Mouse (Mus musculus) neural tube, embryonic 14.5 days (tissue): ENCODE data around the gene Kmo. TPM values are rescaled to one million over a fixed set of nuclear protein-coding genes. Genes with fewer than 3 reads are reported as not detected.
A peak's percentile ranks its signal among the peaks of the same experiment; 100 is the strongest.

Experiments
- ATAC-seq: fragments of 200-750 bp; cut with Nextera tagmentation; 2 replicates; pipeline ENCODE4 v1.8.0; 2017; ENCODE audit warnings: low read depth, mild to moderate bottlenecking, moderate TSS enrichment, moderate library complexity
- H3K27ac ChIP-seq: fragments of 300-500 bp; sonication (generic); 2 replicates; pipeline ENCODE4 v1.5.1; 2014; ENCODE audit warnings: low read depth, mild to moderate bottlenecking, control low read depth, low read length, moderate library complexity, mixed read lengths
- H3K27me3 ChIP-seq: fragments of 300-500 bp; sonication (generic); 2 replicates; pipeline ENCODE4 v1.6.1; 2014; ENCODE audit warnings: low read length; ENCODE audit not compliant: control insufficient read depth, insufficient read depth
- H3K36me3 ChIP-seq: fragments of 300-500 bp; sonication (generic); 2 replicates; pipeline ENCODE4 v1.6.1; 2014; ENCODE audit warnings: low read length, mixed read lengths; ENCODE audit not compliant: control insufficient read depth, insufficient read depth
- H3K4me1 ChIP-seq: fragments of 300-500 bp; sonication (generic); 2 replicates; pipeline ENCODE4 v1.6.1; 2014; ENCODE audit warnings: low read length; ENCODE audit not compliant: control insufficient read depth, insufficient read depth
- H3K4me2 ChIP-seq: fragments of 300-500 bp; sonication (generic); 2 replicates; pipeline ENCODE4 v1.6.1; 2014; ENCODE audit warnings: mild to moderate bottlenecking, low read depth, low read length, control low read depth
- H3K4me3 ChIP-seq: fragments of 300-500 bp; sonication (generic); 2 replicates; pipeline ENCODE4 v1.5.1; 2014; ENCODE audit warnings: low read depth, low read length, control low read depth, mixed read lengths
- H3K9ac ChIP-seq: fragments of 300-500 bp; sonication (generic); replicated peaks from 2 replicates; pipeline ENCODE4 v1.6.1; 2014; ENCODE audit warnings: low read depth, mild to moderate bottlenecking, control low read depth, low read length, mixed read lengths
- H3K9me3 ChIP-seq: fragments of 300-500 bp; sonication (generic); 2 replicates; pipeline ENCODE4 v1.6.1; 2016; ENCODE audit warnings: low read length; ENCODE audit not compliant: control insufficient read depth
- WGBS: fragments of 180-500 bp; shearing (Covaris S2); extraction: QIAGEN DNeasy Blood & Tissue Kit; methylation state at CpG from one replicate; pipeline ENCODE4 v1.1.7; 2014; 5-methylcytosine and 5-hydroxymethylcytosine counted together
- polyA plus RNA-seq: library from polyadenylated mRNA; unstranded; fragments of >200 nt; fragmentation: Nextera tagmentation; extraction: Ambion mirVana; gene quantifications from 2 replicates; pipeline ENCODE4 v1.2.1, GENCODE M21; 2014

Kmo gene
- polyA plus RNA-seq, 1 experiment from 2014 or later = not detected

DNA sequence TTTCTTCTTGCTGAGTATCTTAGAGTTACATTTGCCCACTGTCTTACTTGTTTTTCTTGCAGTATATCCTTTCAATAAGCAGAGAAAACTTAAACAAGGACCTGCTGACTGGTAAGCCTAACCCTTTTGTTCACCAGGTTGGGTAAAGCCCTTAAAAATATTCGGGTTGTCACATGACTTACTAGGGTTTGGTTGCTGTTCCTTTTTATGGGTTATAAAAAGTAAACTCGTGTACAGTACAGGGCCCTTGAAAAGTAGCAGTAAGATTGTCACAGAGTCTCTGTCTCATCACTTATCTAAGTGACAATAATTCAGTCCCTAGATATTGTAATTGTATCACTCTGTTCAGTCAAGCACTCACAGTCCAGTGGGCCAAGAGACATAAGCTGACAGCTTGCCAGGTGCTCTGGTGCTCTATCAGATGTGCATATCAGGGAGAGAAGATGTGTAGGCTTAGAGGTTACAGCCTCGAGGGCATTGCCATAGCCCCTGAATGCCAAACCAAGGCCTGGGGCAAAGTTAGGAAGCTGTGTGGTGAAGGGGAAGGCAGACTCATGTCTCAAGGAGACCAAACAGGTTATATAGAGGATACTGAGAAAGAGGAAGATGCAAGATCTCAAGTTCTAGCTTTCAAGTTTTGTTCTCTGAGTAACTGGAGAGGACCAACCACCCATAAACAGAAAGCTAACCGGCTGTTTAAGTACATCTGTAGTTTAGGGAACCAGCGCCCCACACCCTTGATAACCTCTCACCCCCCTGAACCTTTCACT, 23.5 kb downstream of the Kmo start:
- WGBS = 81% methylated on average over 5 of the region's 5 CpGs

DNA sequence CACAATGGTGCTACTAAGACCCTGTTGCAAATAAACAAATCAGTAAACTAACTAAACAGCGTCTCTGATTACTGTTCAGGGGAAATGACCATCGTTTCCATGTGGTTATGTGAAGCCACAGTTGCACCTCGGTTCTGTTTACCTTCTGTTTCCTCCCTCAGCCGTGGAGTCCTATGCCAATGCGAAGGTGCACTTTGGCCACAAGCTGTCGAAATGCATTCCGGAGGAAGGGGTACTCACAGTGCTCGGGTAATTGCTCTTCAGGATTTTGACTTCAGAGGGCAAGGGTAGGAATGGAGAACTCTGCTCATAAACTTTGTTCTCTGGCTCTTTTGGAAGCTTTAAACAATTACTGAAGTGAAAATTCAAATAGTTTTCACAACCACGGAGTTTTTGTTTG, 26.8 kb downstream of the Kmo start:
- no peak overlapping the region for H3K9ac ChIP-seq
- H3K36me3 ChIP-seq = no peaks in the 10 kb centered on the region
- WGBS = 82% methylated on average over 9 of the region's 9 CpGs
- no peaks in the 10 kb centered on the region for H3K27me3 ChIP-seq
- H3K4me3 ChIP-seq = no peak overlapping the region
- no peaks in the 10 kb centered on the region for H3K4me1 ChIP-seq
- no peaks in the 10 kb centered on the region for H3K9me3 ChIP-seq
- no peak overlapping the region for H3K27ac ChIP-seq
- no peak overlapping the region for H3K4me2 ChIP-seq
- no peak for ATAC-seq

More for the DNA sequence above, 23.5 kb downstream of the Kmo start:
- Histone ChIP-seq H3K4me1 (no peaks in the 10 kb centered on the region), H3K4me3 (no peak overlapping the region), H3K4me2 (no peak overlapping the region), H3K36me3 (no peaks in the 10 kb centered on the region), H3K27me3 (no peaks in the 10 kb centered on the region), H3K9me3 (no peaks in the 10 kb centered on the region), H3K9ac (no peak overlapping the region), H3K27ac (no peak overlapping the region)
- no peak for ATAC-seq

DNA sequence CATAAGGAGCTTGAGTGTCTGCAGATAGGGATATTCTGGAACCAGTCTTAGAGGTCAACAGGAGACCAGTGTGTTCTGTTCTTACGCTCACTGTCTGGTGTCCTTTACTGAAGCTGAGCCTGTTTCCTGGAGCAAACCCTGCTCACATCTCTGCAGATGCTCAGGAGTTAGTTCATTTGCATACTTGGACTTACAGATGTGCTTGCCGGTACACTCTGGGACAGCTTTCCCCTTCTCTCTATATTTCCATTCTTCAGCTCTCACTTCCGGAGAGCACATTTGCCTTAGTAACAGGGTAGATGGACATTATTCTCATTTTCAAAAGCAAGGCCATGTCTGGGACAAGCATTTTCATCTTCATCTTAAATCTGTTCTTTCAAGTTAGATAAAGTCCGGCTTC, 28.4 kb downstream of the Kmo start:
- 98% methylated on average over 4 of the region's 4 CpGs for WGBS
- no peak for ATAC-seq
- H3K9ac ChIP-seq = no peak overlapping the region

DNA sequence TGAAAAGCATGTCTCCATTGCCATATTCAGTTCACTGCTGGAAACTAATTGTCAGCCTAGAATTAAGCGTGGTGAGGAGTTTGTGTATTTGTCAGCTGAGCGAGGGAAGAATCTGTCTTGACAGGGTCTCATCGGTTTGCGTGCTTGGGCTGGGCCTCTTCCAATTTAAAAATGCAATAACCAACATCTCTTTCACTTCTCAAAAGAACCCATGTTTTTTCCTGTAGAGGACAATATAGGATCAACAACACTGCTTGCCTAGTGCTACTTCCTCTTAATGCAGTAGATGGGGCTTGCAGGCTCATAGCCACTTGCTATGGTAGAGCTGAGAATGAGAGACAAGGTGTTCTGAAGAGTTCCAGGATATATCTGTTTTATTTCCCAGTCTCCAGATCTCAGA, 39.7 kb downstream of the Kmo start:
- Histone ChIP-seq H3K4me1 (no peaks in the 10 kb centered on the region), H3K9me3 (no peaks in the 10 kb centered on the region), H3K27me3 (no peaks in the 10 kb centered on the region), H3K9ac (no peak overlapping the region), H3K36me3 (no peaks in the 10 kb centered on the region), H3K27ac (no peak overlapping the region), H3K4me3 (no peak overlapping the region), H3K4me2 (no peak overlapping the region)
- 96% methylated on average over 4 of the region's 4 CpGs for WGBS
- no peak for ATAC-seq

More for the DNA sequence above, 28.4 kb downstream of the Kmo start:
- H3K4me3 ChIP-seq = no peak overlapping the region
- H3K36me3 ChIP-seq = no peaks in the 10 kb centered on the region
- H3K4me2 ChIP-seq = no peak overlapping the region
- H3K4me1 ChIP-seq = no peaks in the 10 kb centered on the region
- no peaks in the 10 kb centered on the region for H3K27me3 ChIP-seq
- no peak overlapping the region for H3K27ac ChIP-seq
- no peaks in the 10 kb centered on the region for H3K9me3 ChIP-seq

DNA sequence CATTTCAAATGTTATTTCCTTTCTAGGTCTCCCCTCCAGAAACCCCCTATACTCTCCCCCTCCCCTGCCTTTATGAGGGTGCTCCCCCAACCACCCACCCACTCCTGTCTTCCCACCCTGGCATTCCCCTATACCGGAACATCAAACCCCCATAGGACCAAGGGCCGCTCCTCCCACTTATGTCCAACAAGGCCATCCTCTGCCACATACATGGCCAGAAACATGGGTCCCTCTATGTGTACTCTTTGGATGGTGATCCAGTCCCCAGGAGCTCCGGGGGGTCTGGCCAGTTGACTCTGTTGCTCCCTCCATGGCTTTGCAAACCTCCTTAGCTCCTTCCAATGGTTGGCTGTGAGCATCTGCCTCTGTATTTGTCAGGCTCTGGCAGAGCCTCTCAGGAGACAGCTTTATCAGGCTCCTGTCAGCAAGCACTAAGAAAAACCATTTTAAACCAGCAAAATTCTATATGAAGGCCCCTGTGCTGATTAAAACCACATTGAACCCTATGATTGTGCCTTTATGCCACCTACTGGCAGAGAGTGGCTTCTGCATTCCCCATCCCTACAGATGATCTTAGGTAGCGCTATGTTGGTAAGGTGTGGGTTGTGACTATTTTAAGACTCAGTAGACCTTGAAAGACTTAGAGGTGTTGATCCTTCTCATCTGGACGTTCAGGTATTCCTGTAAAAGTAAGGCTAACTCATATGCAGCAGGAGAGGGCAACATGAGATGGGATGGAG, 48.7 kb downstream of the Kmo start:
- Histone ChIP-seq H3K4me1 (no peaks in the 10 kb centered on the region), H3K9me3 (no peaks in the 10 kb centered on the region), H3K36me3 (no peaks in the 10 kb centered on the region), H3K4me3 (no peak overlapping the region), H3K27ac (no peak overlapping the region), H3K27me3 (no peaks in the 10 kb centered on the region), H3K4me2 (no peak overlapping the region), H3K9ac (no peak overlapping the region)
- peak; percentile 76; the same call in 1 of the 2 replicates for ATAC-seq
- WGBS = 82% methylated on average over 5 of the region's 5 CpGs

DNA sequence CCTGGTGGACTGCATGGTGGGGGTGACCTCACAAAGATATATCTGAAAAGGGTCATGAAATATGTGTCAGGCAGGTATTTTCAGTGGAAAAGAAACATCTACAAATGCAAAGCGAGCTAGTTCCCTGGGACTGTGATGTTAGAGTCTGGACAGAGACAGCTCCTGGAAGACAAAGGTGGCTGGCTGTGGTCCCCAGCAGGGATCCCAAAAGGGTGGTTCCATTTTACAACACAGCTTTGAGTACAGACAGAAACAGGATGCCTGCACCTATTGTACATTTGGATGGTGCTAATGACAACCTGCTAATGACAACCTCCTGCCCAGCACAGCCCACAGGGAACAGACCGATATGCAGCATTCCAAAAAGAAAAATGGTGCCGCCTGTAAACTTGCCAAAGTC, 49.3 kb downstream of the Kmo start:
- Histone ChIP-seq H3K27ac (no peak overlapping the region), H3K27me3 (no peaks in the 10 kb centered on the region), H3K9me3 (no peaks in the 10 kb centered on the region), H3K9ac (no peak overlapping the region), H3K4me2 (no peak overlapping the region), H3K4me3 (no peak overlapping the region), H3K4me1 (no peaks in the 10 kb centered on the region), H3K36me3 (no peaks in the 10 kb centered on the region)
- WGBS = 84% methylated on average over 3 of the region's 3 CpGs
- no peak for ATAC-seq

DNA sequence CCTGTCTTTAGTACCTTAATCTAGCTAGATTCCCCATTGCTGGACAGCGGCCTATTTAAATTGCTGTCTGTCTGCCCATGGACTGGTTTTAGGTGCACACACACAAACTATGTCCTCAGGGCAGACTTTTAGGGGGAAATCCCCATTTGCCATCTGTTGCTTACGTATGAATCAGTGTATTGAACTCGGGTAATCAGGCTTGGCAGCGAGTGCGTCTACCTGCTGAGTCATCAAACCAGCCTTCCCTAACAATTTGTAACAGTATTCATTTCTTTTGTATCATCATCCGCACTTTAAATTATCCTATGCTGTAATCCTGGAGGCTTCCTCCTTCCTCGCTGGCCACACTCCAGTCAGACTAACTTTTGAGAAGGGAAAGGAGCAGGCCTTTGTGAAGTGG, 49.9 kb downstream of the Kmo start:
- Histone ChIP-seq H3K9me3 (no peaks in the 10 kb centered on the region), H3K4me3 (no peak overlapping the region), H3K36me3 (no peaks in the 10 kb centered on the region), H3K27ac (no peak overlapping the region), H3K27me3 (no peaks in the 10 kb centered on the region), H3K9ac (no peak overlapping the region), H3K4me1 (no peaks in the 10 kb centered on the region), H3K4me2 (no peak overlapping the region)
- 73% methylated on average over 7 of the region's 7 CpGs for WGBS
- no peak for ATAC-seq

DNA sequence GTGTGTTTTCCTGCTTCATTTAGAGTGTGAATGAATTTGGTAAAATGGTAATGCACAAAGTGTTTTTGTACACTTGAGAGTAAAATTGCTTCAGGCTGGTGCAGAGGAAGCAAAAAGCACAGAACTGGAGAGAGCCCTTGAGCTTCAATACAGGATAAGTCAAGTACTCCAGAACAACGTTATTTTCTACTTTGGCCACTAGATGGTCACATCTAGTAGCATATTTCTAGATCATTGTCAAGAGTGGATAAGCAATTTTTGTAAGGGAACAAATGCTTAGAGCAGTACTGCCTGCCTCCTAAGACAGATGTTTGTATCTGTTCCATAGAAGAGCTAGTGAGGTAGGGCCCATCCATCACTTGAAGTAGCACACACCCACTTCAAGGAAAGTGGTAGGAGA, 51.4 kb downstream of the Kmo start:
- no peaks in the 10 kb centered on the region for H3K9me3 ChIP-seq
- no peak overlapping the region for H3K4me3 ChIP-seq
- 0 out of 2 replicates have a peak, but pooled peaks have one; percentile 16 for ATAC-seq
- H3K27ac ChIP-seq = no peak overlapping the region
- no peaks in the 10 kb centered on the region for H3K4me1 ChIP-seq
- H3K4me2 ChIP-seq = no peak overlapping the region
- H3K9ac ChIP-seq = no peak overlapping the region
- H3K27me3 ChIP-seq = no peaks in the 10 kb centered on the region
- WGBS = 41% methylated on average over 1 of the region's 1 CpGs
- no peaks in the 10 kb centered on the region for H3K36me3 ChIP-seq

DNA sequence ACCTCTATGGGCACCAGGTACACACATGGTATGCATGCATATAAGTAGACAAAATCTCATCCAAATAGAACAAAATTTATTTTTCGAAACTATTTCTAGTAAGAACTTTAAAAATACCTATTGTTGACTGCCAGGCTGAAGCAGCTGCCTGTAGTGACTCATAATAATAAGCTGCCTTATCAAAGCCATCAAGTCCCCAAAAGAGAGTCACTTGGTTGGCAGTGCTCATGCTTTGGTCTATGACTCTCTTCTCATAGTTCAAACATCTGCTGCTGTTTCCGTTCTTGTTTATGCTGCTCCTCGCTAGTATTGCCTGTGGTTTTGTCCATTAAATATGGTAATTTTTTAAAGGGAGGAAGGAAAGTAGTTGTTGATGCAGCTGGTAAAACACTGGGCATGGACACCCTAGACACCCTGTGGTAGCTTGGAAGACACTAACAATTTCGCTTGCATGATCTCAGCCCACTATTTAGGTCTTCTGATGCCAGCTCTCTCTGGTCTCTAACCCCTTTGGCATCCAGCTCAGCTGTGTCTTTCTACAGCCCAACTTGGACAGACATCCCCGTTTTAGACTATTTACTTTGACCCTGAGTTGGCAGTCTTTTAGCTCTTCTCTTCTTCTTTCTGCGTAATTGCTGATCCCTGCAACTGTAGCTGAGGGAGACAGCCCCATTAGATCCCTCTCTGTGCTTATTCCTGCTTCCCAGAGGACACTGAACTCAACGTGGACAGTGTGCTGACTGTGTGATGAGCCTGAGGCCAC, 53.6 kb downstream of the Kmo start:
- 86% methylated on average over 7 of the region's 7 CpGs for WGBS

More for the DNA sequence above, 53.6 kb downstream of the Kmo start:
- no peaks in the 10 kb centered on the region for H3K27me3 ChIP-seq
- H3K9ac ChIP-seq = no peak overlapping the region
- no peak overlapping the region for H3K4me3 ChIP-seq
- H3K4me1 ChIP-seq = no peaks in the 10 kb centered on the region
- no peak for ATAC-seq
- no peak overlapping the region for H3K27ac ChIP-seq
- H3K36me3 ChIP-seq = no peaks in the 10 kb centered on the region
- H3K9me3 ChIP-seq = no peaks in the 10 kb centered on the region
- H3K4me2 ChIP-seq = no peak overlapping the region
